9 mouse cellular contexts compared by ENCODE assay signal in the genomic region with DNA sequence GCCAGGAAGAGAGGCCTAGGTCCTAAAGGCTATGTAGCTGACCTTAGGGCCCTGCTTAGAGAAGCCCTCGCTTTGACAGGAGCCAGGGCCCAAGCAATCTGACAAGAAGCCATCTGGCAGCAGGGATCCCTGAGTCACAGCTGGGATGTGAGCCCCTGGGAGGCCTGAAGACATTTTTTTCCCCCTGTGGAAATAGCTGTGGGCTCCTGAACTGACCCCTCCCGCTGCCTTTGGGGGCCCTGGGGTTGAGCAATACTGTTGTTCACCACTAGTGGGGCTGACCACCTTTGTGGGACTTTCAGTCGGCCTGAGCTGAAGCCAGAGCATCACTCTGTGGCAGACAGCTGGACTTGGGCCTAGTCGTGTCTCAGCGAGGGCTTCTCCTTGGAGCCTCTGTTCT.
DNase-seq lines count a peak whose midpoint lies in the region; ATAC-seq and TF ChIP-seq lines count a peak whose summit lies in the region.
"Had no signal": no experiment of that assay in that cellular context is flagged by ENCODE, and none has a peak within 500 bp of the region (broad histone marks: within the 10 kb centered on the region; RNA-seq: fewer than 3 reads in every experiment).

No protein-coding gene starts in this region.

- intact Hi-C loops in left cerebral cortex, postnatal 14 days (cut with DNase I), result loop anchor here (10.0 kb wide), 1 partner anchor 429 kb away; no protein-coding TSS in a partner anchor

- no peaks in the 10 kb centered on the region for H3K36me3 ChIP-seq in kidney, adult 2 months (ENCODE audit: control insufficient read depth, insufficient read depth, low read length)
- H3K36me3 ChIP-seq in limb, embryonic 14.5 days (ENCODE audit: control insufficient read depth, insufficient read depth, low read length), result no peaks in the 10 kb centered on the region
- no peaks in the 10 kb centered on the region for H3K36me3 ChIP-seq in forebrain, embryonic 11.5 days (ENCODE audit: control insufficient read depth, insufficient read depth, low read length)

- H3K4me1 ChIP-seq in kidney, adult 2 months (ENCODE audit: control insufficient read depth, insufficient read depth, low read length), result no peaks in the 10 kb centered on the region
- peaks cover 39% of the 10 kb centered on the region for H3K4me1 ChIP-seq in limb, embryonic 14.5 days (ENCODE audit: control insufficient read depth, insufficient read depth, low read length)
- H3K4me1 ChIP-seq in forebrain, embryonic 11.5 days (replicated peaks; ENCODE audit: control insufficient read depth, insufficient read depth, low read length), result 0 out of 2 replicates have a peak, but pooled peaks cover 1% of the 10 kb centered on the region

- TF ChIP-seq POLR2A in kidney, adult 2 months (IDR thresholded peaks at IDR 0.05; ENCODE audit: low read depth, low read length), result no peak
- TF ChIP-seq POLR2A in limb, embryonic 14.5 days (IDR thresholded peaks at IDR 0.05; ENCODE audit: borderline replicate concordance, extremely low read depth, insufficient read depth, insufficient read length), result no peak

- peak; percentile 43 for DNase-seq in kidney, postnatal 10 days
- DNase-seq in kidney, adult 2 months, result no peak
- peak; percentile 88 for DNase-seq in NIH3T3 (ENCODE audit: low read depth)
- peak; percentile 56 for DNase-seq in gastrocnemius, postnatal 25 days
- no peak for DNase-seq in limb, embryonic 14.5 days (ENCODE audit: low spot score)
- DNase-seq in right cerebral cortex, adult 18-20 months, result no peak
- no peak for DNase-seq in forebrain, embryonic 11.5 days (ENCODE audit: low spot score)
- DNase-seq in left cerebral cortex, postnatal 14 days (ENCODE audit: low spot score in 2 of 2), result no peak
- DNase-seq: cerebellum, adult 2 months had no signal

- no peak overlapping the region for H3K9ac ChIP-seq in limb, embryonic 14.5 days (ENCODE audit: low read depth, low read length, severe bottlenecking)
- H3K9ac ChIP-seq in forebrain, embryonic 11.5 days (ENCODE audit: low read length), result no peak overlapping the region

- H3K27me3 ChIP-seq in kidney, adult 2 months (replicated peaks; ENCODE audit: control insufficient read depth, insufficient read depth, low read length), result no peaks in the 10 kb centered on the region
- no peaks in the 10 kb centered on the region for H3K27me3 ChIP-seq in limb, embryonic 14.5 days (ENCODE audit: control insufficient read depth, insufficient read depth, low read length)
- H3K27me3 ChIP-seq in forebrain, embryonic 11.5 days (ENCODE audit: control insufficient read depth, insufficient read depth, low read length), result no peaks in the 10 kb centered on the region

- no peak for ATAC-seq in limb, embryonic 14.5 days (ENCODE audit: low FRiP score, low read depth)
- ATAC-seq in forebrain, embryonic 11.5 days (replicated peaks; ENCODE audit: low FRiP score), result no peak

- WGBS in kidney, adult 2 months, result 77% methylated on average over 5 of the region's 5 CpGs
- 58% methylated on average over 4 of the region's 5 CpGs for WGBS in limb, embryonic 14.5 days
- WGBS in forebrain, embryonic 11.5 days, result 67% methylated on average over 5 of the region's 5 CpGs

- H3K9me3 ChIP-seq in limb, embryonic 14.5 days (ENCODE audit: control insufficient read depth, low read length), result no peaks in the 10 kb centered on the region
- H3K9me3 ChIP-seq in forebrain, embryonic 11.5 days (ENCODE audit: control insufficient read depth, low read length), result no peaks in the 10 kb centered on the region

- no peak overlapping the region for H3K4me3 ChIP-seq in kidney, adult 2 months (ENCODE audit: insufficient read depth, low read depth, low read length)
- H3K4me3 ChIP-seq in limb, embryonic 14.5 days (replicated peaks; ENCODE audit: low read length), result no peak overlapping the region
- no peak overlapping the region for H3K4me3 ChIP-seq in forebrain, embryonic 11.5 days (ENCODE audit: low read depth, low read length)

- no peak for TF ChIP-seq CTCF in kidney, adult 2 months (conservative IDR thresholded peaks at IDR 0.05; ENCODE audit: insufficient read depth, insufficient read length, low read depth, low read length)

- H3K4me2 ChIP-seq in limb, embryonic 14.5 days (replicated peaks; ENCODE audit: low read depth, low read length, severe bottlenecking), result no peak overlapping the region
- no peak overlapping the region for H3K4me2 ChIP-seq in forebrain, embryonic 11.5 days (ENCODE audit: low read depth, low read length, severe bottlenecking)

- H3K27ac ChIP-seq in kidney, adult 2 months (ENCODE audit: insufficient read depth, low read depth, low read length), result no peak overlapping the region
- peak overlapping the region; percentile 98; the same call in 1 of the 2 replicates for H3K27ac ChIP-seq in limb, embryonic 14.5 days (replicated peaks; ENCODE audit: low read depth, low read length)
- H3K27ac ChIP-seq in forebrain, embryonic 11.5 days (ENCODE audit: low read depth, low read length), result no peak overlapping the region

Comparison
In these comparisons a context has a peak if more than half of its experiments do, and no peak if none do; other contexts are left out.
1. DNase-seq: peak in kidney, postnatal 10 days (single experiment), NIH3T3 (single experiment) and gastrocnemius, postnatal 25 days (single experiment); none in kidney, adult 2 months (single experiment), limb, embryonic 14.5 days (single experiment), right cerebral cortex, adult 18-20 months (single experiment), forebrain, embryonic 11.5 days (single experiment) and left cerebral cortex, postnatal 14 days (0 of 2).